Mouse (Mus musculus) ovary, postnatal 14 days (tissue): ENCODE data around the gene Chrne.

Experiments
- DNase-seq: peaks from one replicate; pipeline ENCODE4 v3.0.0; 2022; ENCODE audit warnings: low spot score

Chrne gene

DNA sequence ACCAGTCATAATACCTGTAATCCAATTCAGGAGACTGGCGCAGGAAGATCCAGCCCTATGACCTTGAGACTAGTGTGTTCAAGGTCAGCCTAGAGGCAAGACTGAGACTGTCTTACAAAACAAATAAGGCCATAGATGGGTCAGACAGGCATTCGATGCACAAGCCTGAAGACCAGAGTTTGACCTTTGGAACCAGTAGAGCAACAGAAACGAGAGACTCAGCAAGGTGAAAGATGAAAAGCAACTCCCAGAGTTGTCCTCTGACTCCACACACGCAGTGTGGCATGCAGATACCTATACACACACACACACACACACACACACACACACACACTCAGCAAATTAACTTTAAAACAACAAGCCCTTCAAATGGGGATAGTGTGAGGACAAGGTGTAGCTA lies 7.9 kb upstream of the Chrne start:
- no peak for DNase-seq

DNA sequence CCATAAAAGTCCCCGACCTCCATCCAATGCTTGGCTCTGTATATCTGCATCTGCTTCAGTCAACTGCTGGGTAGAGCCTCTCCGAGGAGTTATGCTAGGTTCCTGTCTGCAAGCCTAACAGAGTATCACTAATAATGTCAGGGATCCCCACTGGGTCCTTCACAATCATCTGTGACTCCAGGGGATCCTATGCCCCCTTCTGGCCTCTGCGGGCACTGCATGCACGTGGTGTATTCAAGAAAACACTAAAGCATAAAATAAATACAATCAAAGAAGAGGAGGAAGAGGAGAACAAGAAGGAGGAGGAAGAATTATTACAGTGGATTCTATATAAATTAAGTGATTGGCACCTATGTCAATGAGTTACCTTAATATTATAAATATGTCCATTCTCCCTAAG lies 6.5 kb upstream of the Chrne start:
- DNase-seq: no peak

DNA sequence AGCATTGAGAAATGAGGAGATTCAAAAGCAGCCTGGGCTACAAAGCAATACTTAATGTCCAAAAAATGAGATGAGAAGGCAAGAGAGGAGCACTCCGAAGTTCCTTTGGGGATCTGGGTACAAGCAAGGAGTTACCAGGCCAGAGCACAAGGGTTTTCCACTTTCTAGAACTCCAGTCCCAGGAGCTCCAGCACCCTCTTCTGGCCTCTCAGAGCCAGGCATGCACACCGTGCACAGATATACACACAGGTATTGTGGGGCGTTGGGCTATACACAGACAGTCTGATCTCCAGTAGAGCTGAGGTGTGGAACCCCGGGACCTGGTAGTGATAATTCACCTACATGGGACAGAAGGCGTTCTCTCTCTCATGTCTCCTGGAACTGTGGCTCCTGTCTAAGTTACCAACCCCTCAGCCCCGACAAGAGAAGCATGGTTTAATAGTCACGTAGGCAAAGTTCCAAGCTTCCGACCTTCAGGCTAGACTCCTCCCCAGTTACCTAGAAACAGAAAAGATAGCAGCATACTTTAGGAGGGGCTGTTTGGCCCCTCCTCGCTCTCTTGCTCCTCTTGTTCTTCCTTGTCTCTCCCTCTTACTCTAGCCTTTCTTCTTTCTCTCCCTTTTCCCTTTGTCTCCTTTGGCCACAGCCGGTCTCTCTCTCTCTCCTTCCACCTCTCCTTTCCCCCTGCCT lies 4.2 kb upstream of the Chrne start:
- DNase-seq: no peak

DNA sequence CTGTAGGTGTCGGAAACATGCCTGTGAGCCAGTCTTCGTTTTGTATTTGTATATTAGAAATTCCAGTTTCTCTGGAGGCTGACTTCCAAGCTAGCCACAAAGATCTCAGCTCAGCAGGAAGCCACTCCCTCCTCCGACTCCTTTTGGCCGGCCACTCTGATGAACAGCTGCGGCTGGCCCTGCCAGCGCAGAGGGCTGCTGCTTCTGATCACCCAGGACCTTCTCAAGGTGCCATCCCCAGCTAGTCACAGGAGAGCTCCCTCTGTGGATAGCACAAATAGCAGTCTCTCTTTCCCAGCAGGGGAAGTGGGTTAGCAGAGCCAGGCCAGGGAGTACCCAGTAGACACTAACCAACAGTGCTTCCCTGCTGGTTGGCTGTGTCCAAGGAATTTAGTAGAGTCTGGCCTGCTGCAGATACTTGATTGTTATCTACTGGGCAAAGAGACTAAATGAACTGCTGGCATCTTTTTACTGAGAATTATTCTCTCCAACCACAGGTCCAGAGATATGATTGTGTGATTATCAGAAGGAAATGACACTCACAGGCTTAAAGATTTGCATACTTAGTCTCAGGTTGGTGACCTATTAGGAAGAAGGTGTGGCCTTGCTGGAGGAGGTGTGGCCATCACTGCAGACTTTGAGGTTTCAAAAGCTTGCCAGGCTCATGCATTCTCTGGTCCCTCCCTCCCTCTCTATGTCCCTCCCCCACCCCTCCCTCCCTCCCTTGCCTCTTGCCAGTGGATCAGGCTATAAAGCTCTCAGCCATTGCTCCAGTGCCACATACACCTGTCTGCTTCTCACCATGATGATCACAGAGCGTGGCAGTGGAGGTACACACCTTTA lies 3.2 kb upstream of the Chrne start:
- DNase-seq: no peak

DNA sequence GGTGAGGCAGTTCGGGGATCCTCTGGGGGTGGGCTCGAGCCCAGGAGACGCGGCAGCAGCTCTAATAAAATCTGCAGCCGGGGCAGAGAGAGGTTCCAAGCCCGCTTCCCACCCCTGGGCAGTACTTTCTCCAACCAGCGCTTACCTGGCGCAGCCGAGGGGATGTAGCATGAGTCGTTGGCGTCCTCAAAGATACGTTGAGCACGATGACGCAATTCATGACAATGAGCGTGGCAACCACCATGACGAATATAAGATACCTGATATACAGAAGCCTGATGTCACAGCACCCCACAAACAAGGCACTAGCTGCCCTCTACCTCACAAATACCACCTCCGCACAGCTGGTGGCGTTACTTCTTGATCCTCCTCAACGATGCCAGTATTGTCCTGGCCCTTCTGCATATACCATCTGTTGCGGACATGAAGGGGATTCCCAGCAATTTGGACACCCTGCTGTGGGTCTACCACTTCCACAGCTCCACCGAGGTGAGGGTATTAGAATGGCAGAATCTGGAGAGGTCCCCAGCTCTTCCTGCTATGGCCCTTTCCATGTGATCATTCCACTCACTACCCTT lies 3.4 kb downstream of the Chrne start, which contains the start of gene 4930544D05Rik:
Gene 4930544D05Rik (plus strand): TSS at position 333 of the 578 bp plus-strand sequence.
- DNase-seq: no peak

DNA sequence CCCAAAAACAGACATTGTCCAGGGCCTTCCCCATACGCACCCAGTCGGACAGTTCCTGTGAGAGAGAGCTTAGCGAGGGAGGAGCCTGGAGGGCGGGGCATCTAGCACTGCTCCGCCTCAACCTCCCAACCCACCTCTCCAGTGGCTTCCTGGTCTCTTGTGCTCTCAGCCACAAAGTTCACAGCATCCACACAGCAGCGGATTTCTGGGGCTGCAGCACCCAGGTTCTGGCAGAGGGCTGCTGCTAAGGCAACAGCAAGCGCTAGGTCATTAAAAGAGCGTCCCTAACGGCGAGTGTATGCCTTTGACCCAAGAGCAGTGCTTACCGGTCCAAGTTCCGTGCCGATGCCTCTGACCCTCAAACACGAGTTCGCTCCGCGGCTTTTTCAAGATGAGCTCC lies 3.9 kb downstream of the Chrne start:
- DNase-seq: peak; percentile 42

DNA sequence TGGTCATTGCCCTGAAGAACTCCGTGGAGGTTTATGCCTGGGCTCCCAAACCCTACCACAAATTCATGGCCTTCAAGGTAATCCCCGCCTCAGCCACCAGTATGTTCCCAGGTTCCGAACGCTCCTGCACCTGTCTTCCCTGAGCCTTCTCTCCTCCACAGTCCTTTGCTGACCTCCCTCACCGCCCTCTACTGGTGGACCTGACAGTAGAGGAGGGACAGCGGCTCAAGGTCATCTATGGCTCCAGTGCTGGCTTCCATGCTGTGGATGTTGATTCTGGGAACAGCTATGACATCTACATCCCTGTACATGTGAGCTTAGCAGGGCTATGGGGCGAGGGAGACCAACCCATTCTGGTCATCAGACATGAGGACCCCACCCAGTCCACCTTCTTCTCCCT lies 6.5 kb downstream of the Chrne start:
- no peak for DNase-seq

DNA sequence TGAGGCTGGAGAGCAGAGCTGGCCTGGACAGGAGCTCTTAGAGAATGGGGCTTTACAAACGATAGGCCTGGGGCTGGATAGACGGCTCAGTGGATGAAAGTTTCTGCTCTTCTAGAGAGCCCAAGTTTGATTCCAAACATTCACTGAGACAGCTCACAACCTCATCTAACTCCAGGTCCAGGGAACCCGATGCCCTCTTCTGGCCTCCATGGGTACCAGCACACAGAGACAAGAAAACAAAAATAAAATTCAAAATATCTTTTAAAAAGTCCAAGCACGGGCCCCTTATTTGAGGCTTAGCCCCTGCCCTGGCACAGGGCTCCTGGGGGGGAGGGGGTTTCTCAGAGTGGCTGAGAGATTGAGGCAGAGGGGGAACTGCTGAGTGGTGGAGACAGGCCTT lies 8.3 kb downstream of the Chrne start:
- no peak for DNase-seq

DNA sequence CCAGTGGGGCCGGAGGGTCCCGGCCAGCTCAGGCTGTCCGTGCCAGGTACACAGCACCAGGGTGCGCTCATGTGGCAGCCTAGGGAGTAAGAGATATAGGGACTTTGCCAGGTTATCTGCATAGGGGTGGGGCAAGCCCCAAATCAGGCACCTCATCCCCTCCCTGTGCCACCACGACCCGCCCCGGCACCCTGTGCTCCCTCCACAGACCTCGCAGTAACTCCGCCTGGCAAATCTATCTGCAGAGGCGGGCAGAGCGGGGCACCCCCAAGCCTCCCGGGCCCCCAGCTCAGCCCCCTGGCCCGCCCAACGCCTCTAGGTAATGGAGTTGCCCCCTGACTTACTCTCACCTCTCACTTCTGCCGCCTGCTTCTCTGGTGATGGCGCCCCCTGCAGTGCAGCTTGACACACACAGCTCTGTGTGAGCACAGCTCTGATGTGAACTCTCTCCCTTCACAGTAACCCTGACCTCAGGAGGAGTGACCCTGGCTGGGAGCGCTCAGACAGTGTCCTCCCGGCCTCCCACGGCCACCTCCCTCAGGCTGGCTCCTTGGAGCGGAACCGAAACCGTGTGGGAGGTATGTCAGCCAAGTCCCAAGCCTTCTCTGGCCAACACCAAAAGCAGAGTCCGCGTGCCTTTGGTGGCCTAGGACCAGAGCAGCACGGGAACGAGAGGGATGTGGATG lies 10.5 kb downstream of the Chrne start:
- no peak for DNase-seq

DNA sequence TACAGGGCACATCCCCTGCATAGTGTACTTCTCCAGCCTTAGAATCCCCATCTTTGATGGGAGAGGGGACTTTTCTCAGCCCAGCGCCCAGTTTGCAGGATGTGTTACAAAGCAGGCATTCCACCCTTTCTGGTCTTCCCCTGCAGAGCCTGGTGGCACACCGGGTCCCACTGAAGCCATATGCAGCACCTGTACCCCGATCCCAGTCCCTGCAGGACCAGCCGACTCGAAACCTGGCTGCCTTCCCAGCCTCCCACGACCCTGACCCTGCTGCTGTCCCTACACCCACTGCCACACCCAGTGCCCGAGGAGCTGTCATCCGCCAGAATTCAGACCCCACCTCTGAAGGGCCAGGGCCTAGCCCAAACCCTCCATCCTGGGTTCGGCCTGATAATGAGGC lies 11.4 kb downstream of the Chrne start:
- no peak for DNase-seq

DNA sequence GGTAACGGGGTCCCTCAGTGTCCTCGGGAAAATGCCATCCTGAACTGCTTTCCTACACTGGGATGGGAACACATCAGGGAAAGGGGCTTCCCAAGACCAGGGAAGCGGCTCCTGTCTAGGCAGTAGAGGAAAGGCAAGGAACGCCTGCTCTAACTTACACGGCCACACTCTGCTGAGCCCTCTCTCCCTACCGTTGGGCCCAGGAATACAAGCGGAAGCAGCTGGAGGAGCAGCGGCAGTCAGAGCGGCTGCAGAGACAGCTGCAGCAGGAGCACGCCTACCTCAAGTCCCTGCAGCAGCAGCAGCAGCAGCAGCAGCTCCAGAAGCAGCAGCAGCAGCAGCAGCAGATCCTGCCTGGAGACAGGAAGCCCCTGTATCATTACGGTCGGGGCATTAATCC lies 12.3 kb downstream of the Chrne start:
- no peak for DNase-seq

DNA sequence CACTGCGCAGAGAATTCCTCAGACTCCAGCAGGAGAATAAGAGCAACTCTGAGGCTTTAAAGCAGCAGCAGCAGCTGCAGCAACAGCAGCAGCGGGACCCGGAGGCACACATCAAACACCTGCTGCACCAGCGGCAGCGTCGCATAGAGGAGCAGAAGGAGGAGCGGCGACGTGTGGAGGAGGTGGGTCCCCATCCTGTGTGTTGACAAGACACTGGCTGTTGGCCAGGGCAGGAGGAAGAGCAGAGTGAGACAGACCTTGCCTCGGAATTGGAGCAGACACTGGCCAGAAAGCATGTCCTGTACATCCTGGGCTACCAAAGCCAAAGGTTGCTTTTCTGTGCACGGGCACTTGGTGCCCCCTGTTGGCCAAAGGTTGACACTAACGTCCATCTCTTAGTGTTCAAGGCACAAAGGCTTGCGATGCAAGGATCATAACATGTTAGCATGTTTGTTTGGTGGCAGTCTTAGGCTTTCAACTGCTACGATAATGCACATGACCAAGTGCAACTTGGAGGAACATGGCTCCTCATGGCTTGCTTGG lies 13.9 kb downstream of the Chrne start:
- peak; percentile 74 for DNase-seq

DNA sequence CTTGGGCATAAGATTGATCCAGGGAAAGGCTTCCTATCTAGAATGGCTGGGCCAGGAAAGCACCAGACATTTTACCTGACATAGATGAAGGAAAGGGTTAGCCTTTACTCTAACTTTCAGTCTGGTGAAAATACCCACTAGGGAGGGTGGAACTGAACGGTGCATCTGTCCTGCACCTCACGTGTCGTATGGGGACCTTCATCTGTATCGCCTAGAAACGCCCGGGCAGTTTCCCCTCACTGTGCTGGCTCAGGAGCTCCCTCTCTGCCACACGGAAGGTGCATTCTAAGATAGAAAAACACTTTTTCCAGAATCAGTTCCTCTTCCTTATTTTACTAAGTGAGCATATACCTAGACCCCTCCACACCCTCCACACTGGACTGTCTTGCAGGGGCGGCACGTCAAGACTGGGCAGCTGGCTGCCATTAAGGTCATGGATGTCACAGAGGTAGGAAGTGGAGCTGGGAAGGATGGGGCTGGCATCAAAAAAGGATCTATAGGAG lies 20.5 kb downstream of the Chrne start:
- no peak for DNase-seq

DNA sequence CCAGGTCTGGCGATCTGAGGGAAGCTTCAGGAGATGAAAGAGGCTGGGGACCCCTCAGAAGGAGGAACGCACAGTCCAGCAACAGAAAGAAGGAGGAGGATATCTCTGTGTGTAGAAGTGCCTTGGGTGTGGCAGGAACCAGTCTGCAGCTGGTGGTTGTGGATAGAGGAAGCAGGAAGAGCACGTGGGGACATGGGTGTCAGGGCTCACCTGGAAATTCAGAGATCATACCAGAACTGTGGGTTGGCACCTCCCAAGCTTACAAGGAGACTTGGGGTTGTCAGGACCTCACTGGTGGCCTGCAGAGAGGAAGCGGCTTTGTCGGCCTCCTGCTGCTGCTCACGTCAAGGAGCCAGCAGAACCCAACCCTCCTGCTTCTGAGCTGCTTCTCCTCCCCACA lies 21.7 kb downstream of the Chrne start:
- no peak for DNase-seq

DNA sequence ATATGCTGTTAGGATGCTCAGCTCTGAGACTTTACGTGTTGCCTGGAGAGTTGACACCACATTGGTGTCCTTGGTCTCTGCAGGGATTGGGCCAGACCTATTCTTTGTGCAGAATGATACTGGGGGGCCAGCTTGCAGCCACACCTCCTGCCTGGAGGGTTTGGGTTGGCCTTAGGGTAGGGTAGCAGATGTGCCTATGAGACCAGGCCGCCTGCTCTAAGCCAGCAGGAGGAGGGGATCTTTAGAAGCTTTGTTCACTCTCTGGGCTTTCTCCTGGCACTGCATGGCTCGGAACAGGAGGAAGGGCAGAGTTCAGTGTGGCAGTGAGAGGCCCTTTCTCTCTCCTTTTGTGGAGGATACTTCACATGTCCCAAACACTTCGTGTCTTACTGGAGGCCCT lies 22.9 kb downstream of the Chrne start:
- DNase-seq: no peak

DNA sequence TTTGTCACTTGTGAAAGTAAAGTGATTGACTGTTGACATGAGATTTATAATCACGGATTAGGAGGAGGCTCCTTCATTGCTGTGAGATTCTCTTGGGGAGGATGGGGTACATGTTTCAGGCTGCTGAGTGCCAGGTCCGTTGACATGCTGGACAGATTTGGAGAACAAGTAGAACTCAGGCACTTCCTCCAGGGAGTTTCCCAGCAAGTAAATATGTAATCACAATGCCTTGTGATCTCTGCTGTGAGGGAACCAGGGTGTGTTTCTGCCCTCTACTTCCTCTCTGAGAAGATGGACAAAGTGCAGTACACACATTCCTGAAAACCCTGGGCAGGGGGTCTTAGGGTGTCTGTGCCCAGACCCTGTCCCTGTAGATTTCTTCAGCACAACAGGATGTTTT lies 23.4 kb downstream of the Chrne start:
- DNase-seq: no peak

DNA sequence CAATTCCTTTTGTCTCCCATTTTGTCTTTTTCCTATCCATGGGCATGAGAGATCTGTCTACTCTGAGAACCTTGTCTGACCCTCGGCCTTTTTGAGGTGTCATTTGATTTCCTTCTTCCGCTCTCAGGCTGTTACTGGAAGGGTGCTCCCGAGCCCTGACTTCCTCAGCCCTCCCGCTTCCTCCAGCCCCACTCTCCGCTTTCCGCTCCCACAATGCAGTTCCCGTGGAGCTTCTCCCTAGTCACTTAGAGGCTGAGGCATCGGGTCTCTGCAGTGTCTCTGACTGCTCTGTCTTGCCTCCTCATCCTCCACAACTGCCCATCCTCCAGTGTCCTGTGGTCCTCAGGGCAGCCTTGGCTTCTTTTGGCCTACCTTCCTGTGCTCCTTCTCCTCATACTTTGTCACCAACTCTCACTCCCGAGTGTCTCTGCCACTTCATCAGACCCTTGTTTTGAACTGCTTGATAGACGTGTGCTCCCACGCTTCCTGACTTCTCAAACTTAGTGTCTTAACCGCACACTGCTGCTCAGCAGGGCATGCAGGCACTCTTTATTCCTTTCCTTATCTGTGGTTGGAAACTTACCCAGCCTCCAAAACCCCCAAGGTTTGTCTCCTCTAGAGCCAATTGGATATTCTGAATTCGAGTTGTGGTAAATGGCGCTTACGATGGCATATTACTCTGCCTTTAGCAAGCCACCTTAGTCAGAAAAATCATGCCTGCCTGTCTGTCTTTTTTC lies 24.6 kb downstream of the Chrne start:
- no peak for DNase-seq

DNA sequence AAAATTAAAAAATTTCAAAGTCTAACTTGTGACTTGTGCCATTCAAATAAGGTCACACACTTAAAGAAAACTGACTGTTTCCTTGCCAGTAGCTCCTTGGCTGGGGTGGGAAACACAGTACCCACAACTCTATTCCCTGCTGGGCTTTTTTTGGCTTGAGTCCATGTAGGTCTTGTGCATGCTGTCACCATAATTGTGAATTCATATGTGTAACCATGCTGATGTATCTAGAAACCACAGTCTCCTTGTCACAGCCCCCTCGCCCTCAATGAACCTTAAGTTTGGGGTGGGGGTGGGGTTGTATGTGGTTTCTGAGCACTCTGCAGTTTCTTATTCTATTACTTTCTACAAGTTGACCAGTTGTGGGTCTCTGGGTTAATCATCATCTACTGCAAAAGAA lies 27.3 kb downstream of the Chrne start:
- no peak for DNase-seq

DNA sequence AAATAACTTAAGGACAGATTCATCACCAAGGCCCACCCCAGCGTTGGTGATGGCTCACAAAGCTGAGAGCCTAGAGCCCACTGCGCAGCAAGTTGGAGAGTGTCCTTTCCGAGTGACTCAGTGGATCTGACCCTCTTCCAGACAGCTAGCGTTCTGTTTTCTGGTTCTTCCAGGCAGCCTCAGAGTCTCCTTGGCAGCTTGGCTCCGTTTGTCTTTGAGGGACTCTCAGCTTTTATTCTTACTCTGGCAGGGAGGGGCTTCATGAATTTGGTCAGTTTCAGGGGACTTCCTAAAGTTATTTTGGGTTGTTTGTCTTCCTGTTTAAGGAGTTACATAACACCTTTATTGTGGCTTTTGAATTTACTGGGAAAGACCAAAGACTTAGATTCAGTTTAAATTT lies 32.1 kb downstream of the Chrne start:
- DNase-seq: no peak

DNA sequence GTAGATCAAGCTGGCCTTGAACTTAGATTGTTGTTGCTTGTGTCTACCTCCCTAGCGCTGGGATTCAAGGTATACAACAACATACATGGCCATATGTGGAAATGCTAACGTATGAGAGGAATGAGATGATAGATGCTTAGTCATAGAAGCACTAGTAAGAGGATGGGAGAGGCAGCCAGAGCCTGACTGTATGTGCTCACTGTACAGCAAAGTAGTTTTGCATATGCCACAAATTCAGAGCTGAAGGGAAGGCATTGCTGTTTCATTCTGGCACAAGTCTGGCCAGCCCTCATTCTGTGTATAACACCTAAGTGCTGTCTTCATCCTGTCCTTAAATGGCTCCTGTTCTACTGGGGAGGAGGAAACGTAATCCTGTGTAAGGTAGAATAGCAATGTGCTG lies 32.8 kb downstream of the Chrne start:
- no peak for DNase-seq

DNA sequence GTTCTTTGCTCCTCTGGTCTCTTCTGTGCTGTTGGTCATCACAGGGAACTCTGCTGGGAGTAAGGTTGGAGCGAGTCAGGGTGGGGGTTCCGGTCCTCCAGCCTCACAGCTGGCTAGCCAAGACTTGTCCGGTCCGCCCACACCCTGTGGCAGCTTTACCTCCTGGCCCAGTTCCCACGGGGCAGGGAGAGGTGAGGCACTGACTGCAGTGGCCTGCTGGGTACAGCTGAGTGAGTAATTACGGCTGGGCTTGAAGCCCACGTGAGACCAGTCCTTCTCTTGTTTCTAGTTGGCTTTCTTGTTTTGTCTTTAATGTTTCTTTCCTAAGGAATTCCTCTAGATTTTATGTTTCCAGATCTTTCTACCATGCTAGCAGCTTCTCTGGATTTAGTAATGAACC lies 33.6 kb downstream of the Chrne start:
- peak; percentile 50 for DNase-seq

DNA sequence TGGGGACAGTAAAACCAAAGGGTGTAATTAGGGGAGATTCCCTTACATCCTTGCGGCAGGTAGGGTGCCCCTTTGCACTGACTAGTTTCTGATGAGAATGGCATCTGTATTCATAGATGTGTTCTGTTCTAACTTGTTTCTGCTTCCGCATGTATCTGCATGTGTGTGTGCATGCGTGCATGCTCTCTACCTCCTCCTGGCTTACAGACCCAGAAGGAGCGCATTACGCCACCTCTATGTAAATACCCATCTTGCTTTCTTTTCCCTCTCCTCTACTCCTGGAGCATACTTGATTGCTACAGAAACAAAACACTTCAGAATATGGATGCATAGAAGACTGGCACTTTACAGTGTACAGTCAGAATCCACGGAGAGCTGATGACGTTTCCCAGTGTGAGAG lies 35.2 kb downstream of the Chrne start:
- DNase-seq: no peak
